Mouse (Mus musculus): ENCODE results near the gene Cacna1d.

The Cacna1d gene

GRCm38 (mm10) chr14:30494998-30495397 lies 3.7 kb upstream of the Cacna1d start:
- no peaks in the 10 kb centered on the region for H3K27me3 ChIP-seq (ENCODE audit: control insufficient read depth, insufficient read depth, low read length, poor library complexity, severe bottlenecking)
- H3K36me3 ChIP-seq (ENCODE audit: control insufficient read depth, insufficient read depth, low read length, poor library complexity, severe bottlenecking) = peaks cover 6% of the 10 kb centered on the region
- DNase-seq (ENCODE audit: low read depth, low spot score) = no peak

- no peak for DNase-seq (ENCODE audit: low read depth, low spot score)
- H3K27me3 ChIP-seq (ENCODE audit: control insufficient read depth, insufficient read depth, low read length, poor library complexity, severe bottlenecking) = no peaks in the 10 kb centered on the region
- peaks cover 6% of the 10 kb centered on the region for H3K36me3 ChIP-seq (ENCODE audit: control insufficient read depth, insufficient read depth, low read length, poor library complexity, severe bottlenecking)
These were observed 2.0 kb upstream of the Cacna1d start for GRCm38 (mm10) chr14:30493276-30493675.

- Histone ChIP-seq H3K27me3 (ENCODE audit: control insufficient read depth, insufficient read depth, low read length, poor library complexity, severe bottlenecking) (no peaks in the 10 kb centered on the region), H3K36me3 (ENCODE audit: control insufficient read depth, insufficient read depth, low read length, poor library complexity, severe bottlenecking) (no peaks in the 10 kb centered on the region; the same call in 1 of the 2 replicates)
- DNase-seq (ENCODE audit: low read depth, low spot score) = peak; percentile 98
These were observed 11.8 kb downstream of the Cacna1d start, which contains the start of gene Dcp1a for GRCm38 (mm10) chr14:30479361-30479948. TSS of gene Dcp1a (plus strand) at chr14:30479535.

GRCm38 (mm10) chr14:30474416-30474815 lies 16.8 kb downstream of the Cacna1d start:
- Histone ChIP-seq H3K27me3 (ENCODE audit: control insufficient read depth, insufficient read depth, low read length, poor library complexity, severe bottlenecking) (no peaks in the 10 kb centered on the region), H3K36me3 (ENCODE audit: control insufficient read depth, insufficient read depth, low read length, poor library complexity, severe bottlenecking) (no peaks in the 10 kb centered on the region)
- no peak for DNase-seq (ENCODE audit: low read depth, low spot score)

- no peaks in the 10 kb centered on the region for H3K27me3 ChIP-seq (ENCODE audit: control insufficient read depth, insufficient read depth, low read length, poor library complexity, severe bottlenecking)
- no peak for DNase-seq (ENCODE audit: low read depth, low spot score)
- H3K36me3 ChIP-seq (ENCODE audit: control insufficient read depth, insufficient read depth, low read length, poor library complexity, severe bottlenecking) = no peaks in the 10 kb centered on the region
These were observed 17.6 kb downstream of the Cacna1d start for GRCm38 (mm10) chr14:30473605-30474004.

- Histone ChIP-seq H3K36me3 (ENCODE audit: control insufficient read depth, insufficient read depth, low read length, poor library complexity, severe bottlenecking) (no peaks in the 10 kb centered on the region), H3K27me3 (ENCODE audit: control insufficient read depth, insufficient read depth, low read length, poor library complexity, severe bottlenecking) (no peaks in the 10 kb centered on the region)
- DNase-seq (ENCODE audit: low read depth, low spot score) = no peak
These were observed 27.9 kb downstream of the Cacna1d start for GRCm38 (mm10) chr14:30463312-30463711.

GRCm38 (mm10) chr14:30459891-30460523 lies 31.2 kb downstream of the Cacna1d start:
- Histone ChIP-seq H3K27me3 (ENCODE audit: control insufficient read depth, insufficient read depth, low read length, poor library complexity, severe bottlenecking) (no peaks in the 10 kb centered on the region), H3K36me3 (ENCODE audit: control insufficient read depth, insufficient read depth, low read length, poor library complexity, severe bottlenecking) (no peaks in the 10 kb centered on the region)
- DNase-seq (ENCODE audit: low read depth, low spot score) = peak; percentile 89

- no peaks in the 10 kb centered on the region for H3K36me3 ChIP-seq (ENCODE audit: control insufficient read depth, insufficient read depth, low read length, poor library complexity, severe bottlenecking)
- H3K27me3 ChIP-seq (ENCODE audit: control insufficient read depth, insufficient read depth, low read length, poor library complexity, severe bottlenecking) = no peaks in the 10 kb centered on the region
- DNase-seq (ENCODE audit: low read depth, low spot score) = no peak
These were observed 32.4 kb downstream of the Cacna1d start for GRCm38 (mm10) chr14:30458820-30459219.

GRCm38 (mm10) chr14:30457897-30458296 lies 33.4 kb downstream of the Cacna1d start:
- Histone ChIP-seq H3K27me3 (ENCODE audit: control insufficient read depth, insufficient read depth, low read length, poor library complexity, severe bottlenecking) (no peaks in the 10 kb centered on the region), H3K36me3 (ENCODE audit: control insufficient read depth, insufficient read depth, low read length, poor library complexity, severe bottlenecking) (no peaks in the 10 kb centered on the region)
- DNase-seq (ENCODE audit: low read depth, low spot score) = peak; percentile 78

GRCm38 (mm10) chr14:30457436-30457835 lies 33.8 kb downstream of the Cacna1d start:
- Histone ChIP-seq H3K27me3 (ENCODE audit: control insufficient read depth, insufficient read depth, low read length, poor library complexity, severe bottlenecking) (no peaks in the 10 kb centered on the region), H3K36me3 (ENCODE audit: control insufficient read depth, insufficient read depth, low read length, poor library complexity, severe bottlenecking) (no peaks in the 10 kb centered on the region)
- no peak for DNase-seq (ENCODE audit: low read depth, low spot score)

- Histone ChIP-seq H3K27me3 (ENCODE audit: control insufficient read depth, insufficient read depth, low read length, poor library complexity, severe bottlenecking) (no peaks in the 10 kb centered on the region), H3K36me3 (ENCODE audit: control insufficient read depth, insufficient read depth, low read length, poor library complexity, severe bottlenecking) (no peaks in the 10 kb centered on the region)
- DNase-seq (ENCODE audit: low read depth, low spot score) = no peak
These were observed 35.3 kb downstream of the Cacna1d start for GRCm38 (mm10) chr14:30455801-30456595.

GRCm38 (mm10) chr14:30439915-30440314 lies 51.3 kb downstream of the Cacna1d start:
- DNase-seq (ENCODE audit: low read depth, low spot score) = no peak
- Histone ChIP-seq H3K27me3 (ENCODE audit: control insufficient read depth, insufficient read depth, low read length, poor library complexity, severe bottlenecking) (no peaks in the 10 kb centered on the region), H3K36me3 (ENCODE audit: control insufficient read depth, insufficient read depth, low read length, poor library complexity, severe bottlenecking) (no peaks in the 10 kb centered on the region)

- DNase-seq (ENCODE audit: low read depth, low spot score) = no peak
- Histone ChIP-seq H3K27me3 (ENCODE audit: control insufficient read depth, insufficient read depth, low read length, poor library complexity, severe bottlenecking) (no peaks in the 10 kb centered on the region), H3K36me3 (ENCODE audit: control insufficient read depth, insufficient read depth, low read length, poor library complexity, severe bottlenecking) (no peaks in the 10 kb centered on the region)
These were observed 55.9 kb downstream of the Cacna1d start for GRCm38 (mm10) chr14:30435316-30435715.

GRCm38 (mm10) chr14:30430446-30430845 lies 60.8 kb downstream of the Cacna1d start:
- no peaks in the 10 kb centered on the region for H3K36me3 ChIP-seq (ENCODE audit: control insufficient read depth, insufficient read depth, low read length, poor library complexity, severe bottlenecking)
- H3K27me3 ChIP-seq (ENCODE audit: control insufficient read depth, insufficient read depth, low read length, poor library complexity, severe bottlenecking) = no peaks in the 10 kb centered on the region
- DNase-seq (ENCODE audit: low read depth, low spot score) = no peak

GRCm38 (mm10) chr14:30430026-30430425 lies 61.2 kb downstream of the Cacna1d start:
- Histone ChIP-seq H3K27me3 (ENCODE audit: control insufficient read depth, insufficient read depth, low read length, poor library complexity, severe bottlenecking) (no peaks in the 10 kb centered on the region), H3K36me3 (ENCODE audit: control insufficient read depth, insufficient read depth, low read length, poor library complexity, severe bottlenecking) (no peaks in the 10 kb centered on the region)
- no peak for DNase-seq (ENCODE audit: low read depth, low spot score)

Data from splenic B cell, adult 2 months (primary cell).